Mouse (Mus musculus): ENCODE results near the gene Clec16a. TPM values are rescaled to one million over a fixed set of nuclear protein-coding genes. Genes with fewer than 3 reads are reported as not detected.

Gene Clec16a
- polyA plus RNA-seq, 1 experiment from 2014 or later = 65.7 TPM

DNA sequence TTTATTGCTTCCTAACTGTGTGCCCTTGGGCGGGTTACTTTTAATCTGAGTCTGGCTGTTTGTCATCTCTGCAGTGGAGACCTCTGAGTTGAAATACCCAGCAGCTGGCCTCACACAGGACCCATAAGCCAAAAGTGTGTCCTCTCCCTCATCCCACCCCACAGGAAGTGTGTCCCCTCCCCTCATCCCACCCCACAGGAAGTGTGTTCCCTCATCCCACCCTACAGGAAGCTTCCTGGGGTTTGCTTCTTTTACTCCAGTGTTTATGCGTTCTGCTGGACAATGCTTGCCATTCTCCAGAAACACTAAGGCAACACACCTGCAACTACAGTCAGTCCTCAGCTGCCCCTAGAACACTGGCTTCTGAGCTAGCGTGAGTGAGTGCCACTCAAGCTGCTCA lies 92.8 kb downstream of the Clec16a start:
- ATAC-seq = no peak
- Histone ChIP-seq H3K4me2 (replicated peaks) (no peak overlapping the region), H3K9me3 (no peaks in the 10 kb centered on the region), H3K9ac (replicated peaks) (no peak overlapping the region), H3K36me3 (peaks cover 14% of the 10 kb centered on the region), H3K4me3 (replicated peaks) (no peak overlapping the region), H3K4me1 (replicated peaks) (0 out of 2 replicates have a peak, but pooled peaks cover 2% of the 10 kb centered on the region), H3K27me3 (no peaks in the 10 kb centered on the region), H3K27ac (no peak overlapping the region)
- 67% methylated on average over 3 of the region's 3 CpGs for WGBS

GRCm38 (mm10) chr16:10639111-10639889 lies 94.2 kb downstream of the Clec16a start:
- WGBS = 86% methylated on average over 13 of the region's 13 CpGs
- H3K4me3 ChIP-seq (replicated peaks) = no peak overlapping the region
- no peak for ATAC-seq

GRCm38 (mm10) chr16:10640041-10640440 lies 94.9 kb downstream of the Clec16a start:
- Histone ChIP-seq H3K4me1 (replicated peaks) (0 out of 2 replicates have a peak, but pooled peaks cover 2% of the 10 kb centered on the region), H3K4me2 (replicated peaks) (no peak overlapping the region), H3K4me3 (replicated peaks) (no peak overlapping the region), H3K27ac (no peak overlapping the region), H3K36me3 (peaks cover 6% of the 10 kb centered on the region; the same call in 1 of the 2 replicates), H3K9me3 (no peaks in the 10 kb centered on the region), H3K9ac (replicated peaks) (no peak overlapping the region), H3K27me3 (no peaks in the 10 kb centered on the region)
- WGBS = 7% methylated on average over 5 of the region's 5 CpGs
- ATAC-seq = peak; percentile 72

More at GRCm38 (mm10) chr16:10639111-10639889, 94.2 kb downstream of the Clec16a start:
- Histone ChIP-seq H3K4me1 (replicated peaks) (0 out of 2 replicates have a peak, but pooled peaks cover 2% of the 10 kb centered on the region), H3K9me3 (no peaks in the 10 kb centered on the region), H3K9ac (replicated peaks) (peak overlapping the region; percentile 36; the same call in 1 of the 2 replicates), H3K4me2 (replicated peaks) (no peak overlapping the region), H3K36me3 (peaks cover 11% of the 10 kb centered on the region), H3K27ac (peak overlapping the region; percentile 9; the same call in 1 of the 2 replicates), H3K27me3 (no peaks in the 10 kb centered on the region)

GRCm38 (mm10) chr16:10641146-10641545 lies 96.0 kb downstream of the Clec16a start:
- Histone ChIP-seq H3K4me3 (replicated peaks) (no peak overlapping the region), H3K9ac (replicated peaks) (no peak overlapping the region), H3K9me3 (no peaks in the 10 kb centered on the region), H3K27ac (no peak overlapping the region), H3K4me2 (replicated peaks) (no peak overlapping the region), H3K36me3 (0 out of 2 replicates have a peak, but pooled peaks cover 4% of the 10 kb centered on the region), H3K27me3 (no peaks in the 10 kb centered on the region), H3K4me1 (replicated peaks) (0 out of 2 replicates have a peak, but pooled peaks cover 2% of the 10 kb centered on the region)
- ATAC-seq = no peak
- WGBS = 75% methylated on average over 1 of the region's 1 CpGs

DNA sequence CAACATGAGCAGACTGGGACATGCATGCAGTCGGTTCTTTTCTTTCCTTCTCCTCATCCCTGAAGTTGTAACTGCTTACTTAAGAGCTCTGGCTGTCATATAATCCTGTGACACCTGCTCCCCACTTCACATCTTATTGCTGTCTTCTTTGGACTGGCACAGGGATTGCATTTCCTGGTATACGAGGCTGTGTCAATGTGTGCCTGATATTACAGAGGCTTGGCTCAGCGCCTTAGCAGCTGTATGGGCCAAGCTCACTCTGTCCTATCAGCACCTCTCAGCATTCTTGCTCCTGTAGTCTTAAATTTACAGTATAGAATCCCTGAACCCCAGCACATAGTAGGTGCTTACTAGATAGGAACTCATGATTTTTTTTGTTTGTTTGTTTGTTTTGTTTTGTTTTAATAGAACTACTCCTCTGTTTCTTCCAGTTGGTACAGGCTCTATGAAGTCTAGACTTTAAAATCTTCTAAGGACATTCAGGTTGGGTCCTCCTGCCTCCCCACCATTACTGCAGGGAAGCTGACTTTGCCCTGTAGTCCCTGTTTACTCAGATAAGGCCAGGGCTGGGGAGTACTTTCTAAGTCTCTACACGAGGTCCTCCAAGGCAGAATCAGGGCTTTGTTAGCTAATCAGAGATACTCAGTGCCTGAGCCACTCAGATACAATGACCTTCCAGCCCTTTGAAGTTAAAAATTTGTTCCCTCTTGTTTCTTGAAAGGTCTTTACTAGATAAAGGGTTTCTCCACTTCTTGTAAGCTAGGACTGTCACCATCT lies 97.9 kb downstream of the Clec16a start:
- Histone ChIP-seq H3K27me3 (no peaks in the 10 kb centered on the region), H3K27ac (no peak overlapping the region), H3K4me2 (replicated peaks) (no peak overlapping the region), H3K36me3 (0 out of 2 replicates have a peak, but pooled peaks cover 4% of the 10 kb centered on the region), H3K9me3 (no peaks in the 10 kb centered on the region), H3K4me1 (replicated peaks) (0 out of 2 replicates have a peak, but pooled peaks cover 2% of the 10 kb centered on the region), H3K9ac (replicated peaks) (no peak overlapping the region), H3K4me3 (replicated peaks) (no peak overlapping the region)
- WGBS = 47% methylated on average over 4 of the region's 4 CpGs
- no peak for ATAC-seq

- Histone ChIP-seq H3K4me1 (replicated peaks) (0 out of 2 replicates have a peak, but pooled peaks cover 2% of the 10 kb centered on the region), H3K4me2 (replicated peaks) (no peak overlapping the region), H3K27me3 (no peaks in the 10 kb centered on the region), H3K27ac (no peak overlapping the region), H3K4me3 (replicated peaks) (no peak overlapping the region), H3K36me3 (0 out of 2 replicates have a peak, but pooled peaks cover 4% of the 10 kb centered on the region), H3K9me3 (no peaks in the 10 kb centered on the region), H3K9ac (replicated peaks) (no peak overlapping the region)
- no peak for ATAC-seq
Measured at GRCm38 (mm10) chr16:10644238-10644637, 99.1 kb downstream of the Clec16a start.

GRCm38 (mm10) chr16:10644731-10645130 lies 99.6 kb downstream of the Clec16a start:
- Histone ChIP-seq H3K4me3 (replicated peaks) (no peak overlapping the region), H3K4me2 (replicated peaks) (no peak overlapping the region), H3K9ac (replicated peaks) (no peak overlapping the region), H3K9me3 (no peaks in the 10 kb centered on the region), H3K36me3 (0 out of 2 replicates have a peak, but pooled peaks cover 4% of the 10 kb centered on the region), H3K4me1 (replicated peaks) (0 out of 2 replicates have a peak, but pooled peaks cover 2% of the 10 kb centered on the region), H3K27ac (no peak overlapping the region), H3K27me3 (no peaks in the 10 kb centered on the region)
- ATAC-seq = no peak
- WGBS = 86% methylated on average over 8 of the region's 8 CpGs

DNA sequence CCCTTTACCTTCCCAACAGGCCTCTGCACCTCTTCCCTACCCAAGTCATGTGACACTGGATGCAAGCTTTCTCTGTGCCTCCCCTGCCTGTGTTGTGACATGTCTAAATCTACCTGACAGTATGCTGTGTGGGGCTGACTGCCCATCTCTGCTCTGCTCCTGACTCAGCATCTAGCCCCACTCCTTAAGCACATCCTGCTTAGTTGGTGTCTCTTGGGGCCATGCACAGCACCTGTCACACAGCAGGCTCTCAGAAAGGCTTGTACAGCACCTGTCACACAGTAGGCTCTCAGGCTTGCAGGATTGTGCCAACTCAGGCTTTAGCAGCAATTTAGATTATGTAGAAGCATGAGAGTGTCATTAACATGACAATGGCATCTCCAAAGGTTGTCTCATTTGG lies 106.7 kb downstream of the Clec16a start:
- H3K27ac ChIP-seq = no peak overlapping the region
- H3K9me3 ChIP-seq = no peaks in the 10 kb centered on the region
- no peak overlapping the region for H3K4me2 ChIP-seq (replicated peaks)
- no peaks in the 10 kb centered on the region for H3K36me3 ChIP-seq
- 0 out of 2 replicates have a peak, but pooled peaks have one; percentile 58 for ATAC-seq
- no peak overlapping the region for H3K4me3 ChIP-seq (replicated peaks)
- H3K4me1 ChIP-seq (replicated peaks) = peaks cover 16% of the 10 kb centered on the region
- no peaks in the 10 kb centered on the region for H3K27me3 ChIP-seq
- no peak overlapping the region for H3K9ac ChIP-seq (replicated peaks)

GRCm38 (mm10) chr16:10652935-10653334 lies 107.8 kb downstream of the Clec16a start:
- Histone ChIP-seq H3K27ac (no peak overlapping the region), H3K9me3 (no peaks in the 10 kb centered on the region), H3K4me2 (replicated peaks) (no peak overlapping the region), H3K27me3 (no peaks in the 10 kb centered on the region), H3K4me1 (replicated peaks) (peaks cover 21% of the 10 kb centered on the region), H3K4me3 (replicated peaks) (no peak overlapping the region), H3K9ac (replicated peaks) (no peak overlapping the region), H3K36me3 (no peaks in the 10 kb centered on the region)
- WGBS = 83% methylated on average over 3 of the region's 3 CpGs
- ATAC-seq = no peak

- no peak overlapping the region for H3K27ac ChIP-seq
- H3K4me2 ChIP-seq (replicated peaks) = no peak overlapping the region
- no peaks in the 10 kb centered on the region for H3K9me3 ChIP-seq
- H3K36me3 ChIP-seq = no peaks in the 10 kb centered on the region
- H3K4me3 ChIP-seq (replicated peaks) = no peak overlapping the region
- no peaks in the 10 kb centered on the region for H3K27me3 ChIP-seq
- ATAC-seq = no peak
- H3K9ac ChIP-seq (replicated peaks) = no peak overlapping the region
- peaks cover 24% of the 10 kb centered on the region for H3K4me1 ChIP-seq (replicated peaks)
- WGBS = 89% methylated on average over 3 of the region's 3 CpGs
Measured at GRCm38 (mm10) chr16:10655236-10655635, 110.1 kb downstream of the Clec16a start.

DNA sequence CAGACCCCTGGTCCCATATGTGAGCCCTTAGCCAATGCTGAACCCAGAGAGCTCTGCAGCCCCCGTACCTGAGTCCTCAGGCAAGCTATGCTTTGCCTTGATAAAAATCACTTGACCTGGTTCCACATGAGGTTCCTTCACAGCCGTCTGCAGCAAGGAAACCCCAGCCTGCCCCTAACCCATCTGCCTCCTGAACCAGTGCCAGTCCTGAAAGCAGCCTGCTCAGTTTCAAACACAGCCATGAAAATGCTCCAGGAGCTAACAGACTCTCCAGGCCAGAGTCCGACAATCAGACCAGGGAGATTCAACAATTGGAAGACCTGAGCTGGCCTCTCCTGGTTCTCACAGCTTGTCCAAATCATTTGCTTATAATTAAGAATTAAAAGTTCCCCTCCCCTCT lies 110.8 kb downstream of the Clec16a start:
- Histone ChIP-seq H3K4me2 (replicated peaks) (no peak overlapping the region), H3K27ac (no peak overlapping the region), H3K36me3 (no peaks in the 10 kb centered on the region), H3K27me3 (no peaks in the 10 kb centered on the region), H3K9me3 (no peaks in the 10 kb centered on the region), H3K4me1 (replicated peaks) (peaks cover 24% of the 10 kb centered on the region), H3K9ac (replicated peaks) (no peak overlapping the region), H3K4me3 (replicated peaks) (no peak overlapping the region)
- ATAC-seq = no peak
- WGBS = 70% methylated on average over 3 of the region's 3 CpGs

DNA sequence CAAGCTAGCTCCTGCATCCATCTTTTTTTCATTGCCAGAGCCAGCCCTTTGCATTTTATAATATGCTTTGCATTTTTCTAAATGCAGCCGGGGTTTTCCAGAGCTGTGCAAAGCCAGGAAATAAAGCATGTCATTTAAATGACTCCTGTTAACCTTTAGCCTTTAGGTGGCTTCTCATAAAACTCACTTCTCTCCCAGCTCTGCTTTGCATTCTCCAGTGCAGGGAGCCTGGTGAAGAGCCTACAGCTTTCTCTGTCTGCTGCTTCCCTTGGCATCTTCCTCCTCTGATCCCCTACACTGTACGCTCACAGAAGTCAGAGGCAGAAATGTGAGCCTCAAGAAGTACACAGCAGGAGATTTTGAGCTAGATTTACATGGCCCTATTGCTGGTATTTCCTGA lies 111.3 kb downstream of the Clec16a start:
- Histone ChIP-seq H3K9ac (replicated peaks) (no peak overlapping the region), H3K4me1 (replicated peaks) (peaks cover 23% of the 10 kb centered on the region), H3K9me3 (no peaks in the 10 kb centered on the region), H3K27me3 (no peaks in the 10 kb centered on the region), H3K36me3 (no peaks in the 10 kb centered on the region), H3K4me2 (replicated peaks) (no peak overlapping the region), H3K27ac (no peak overlapping the region), H3K4me3 (replicated peaks) (no peak overlapping the region)
- 67% methylated on average over 2 of the region's 2 CpGs for WGBS
- no peak for ATAC-seq
